Mouse (Mus musculus) olfactory bulb, adult 2 months (tissue): Measurements from ENCODE around the gene Nup160.

Experiments
- CTCF ChIP-seq: fragments of 200-500 bp; IDR thresholded peaks from 2 replicates; pipeline ENCODE4 v1.5.1; 2012; ENCODE audit warnings: low read depth, mild to moderate bottlenecking, low read length, moderate library complexity; ENCODE audit not compliant: insufficient read depth
- POLR2A ChIP-seq: fragments of 200-500 bp; IDR thresholded peaks from 2 replicates; pipeline ENCODE4 v1.6.1; 2012; ENCODE audit warnings: mild to moderate bottlenecking, low read depth, low read length, moderate library complexity; ENCODE audit not compliant: insufficient read depth

DNA sequence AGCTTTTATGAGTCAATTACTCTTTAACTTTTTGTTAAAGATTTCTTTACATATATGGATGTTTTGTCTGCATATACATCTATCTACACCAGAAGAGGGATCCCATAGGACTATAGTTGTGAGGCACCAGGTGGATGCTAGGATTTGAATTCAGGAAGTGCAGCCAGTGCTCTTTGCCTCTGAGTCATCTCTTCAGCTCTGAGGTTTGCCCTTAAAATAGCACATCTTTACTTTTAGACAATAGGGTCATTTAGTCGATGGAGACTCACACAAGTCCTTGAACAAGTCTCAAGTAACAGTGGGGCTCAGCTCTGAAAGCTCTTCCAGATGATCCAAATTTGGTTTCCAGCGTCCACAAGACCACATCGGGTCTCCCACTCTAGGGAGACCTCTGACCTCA, 104.3 kb downstream of the Nup160 start:
- no peak for TF ChIP-seq CTCF
- no peak for TF ChIP-seq POLR2A
